Mouse (Mus musculus): ENCODE measurements around the gene Rbm6.

DNA sequence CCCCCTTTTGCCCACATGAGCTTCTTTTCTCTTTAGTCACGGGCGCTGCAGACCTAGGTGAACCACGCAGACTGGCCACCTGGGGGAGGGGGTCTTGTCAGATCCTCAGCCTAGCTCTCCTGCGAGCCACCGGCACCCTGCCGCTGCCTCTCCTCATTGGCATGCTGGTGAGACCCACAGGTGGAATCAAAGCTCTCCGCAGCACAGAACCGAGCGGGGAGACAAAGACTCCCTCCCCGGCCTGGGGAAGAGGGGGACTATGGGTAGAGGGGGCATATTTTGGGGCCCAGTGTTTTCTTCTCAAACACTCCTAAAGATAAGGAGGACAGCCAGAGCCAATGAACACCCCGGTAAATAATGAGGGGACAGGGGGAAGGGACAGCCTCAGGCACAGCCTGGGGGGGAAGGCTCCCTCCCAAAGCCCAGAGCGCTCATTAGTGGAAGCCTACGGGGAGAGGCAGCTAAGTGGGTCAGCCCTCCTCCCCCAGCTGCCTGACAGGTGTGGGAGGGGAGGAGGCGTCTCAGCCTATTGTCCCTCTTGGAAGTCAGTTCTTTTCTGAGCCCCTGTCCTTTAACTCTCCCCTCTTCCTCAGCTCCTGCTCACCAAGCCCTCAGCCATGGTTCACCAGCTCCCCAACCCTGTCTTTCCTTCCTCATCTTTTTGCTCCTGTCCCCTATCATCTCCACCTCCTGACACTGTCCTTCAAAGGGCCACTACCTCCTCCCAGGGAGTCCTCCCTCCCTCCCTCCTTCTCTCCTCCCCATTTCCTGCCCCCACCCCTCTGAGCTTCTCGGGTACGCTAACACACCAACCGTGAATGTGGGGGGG is 137.5 kb downstream of the Rbm6 start:
- no peak for TF ChIP-seq ZNF384 (IDR thresholded peaks at IDR 0.05; ENCODE audit: low read depth, low read length)
- TF ChIP-seq POLR2AphosphoS5 (IDR thresholded peaks at IDR 0.05; ENCODE audit: borderline replicate concordance, low read depth, low read length), result no peak
- no peak for TF ChIP-seq CTCF (IDR thresholded peaks at IDR 0.05 in 2 of 3, conservative IDR thresholded peaks at IDR 0.05 in 1 of 3; ENCODE audit: control insufficient read depth in 1 of 3, insufficient read depth in 1 of 3, low read depth in 2 of 3, low read length in 3 of 3, poor library complexity in 1 of 3, severe bottlenecking in 1 of 3)
- TF ChIP-seq CHD2 (IDR thresholded peaks at IDR 0.05; ENCODE audit: low read length), result no peak
- TF ChIP-seq ETS1 (IDR thresholded peaks at IDR 0.05; ENCODE audit: low read depth, low read length), result no peak
- TF ChIP-seq MAFK (IDR thresholded peaks at IDR 0.05; ENCODE audit: borderline replicate concordance, low read depth, low read length), result no peak
- no peak for TF ChIP-seq MAX (IDR thresholded peaks at IDR 0.05; ENCODE audit: low read length)

Measured in MEL (cell line).